Mouse (Mus musculus) C2C12 (cell line): Measurements from ENCODE around the gene Gid8. TPM values are rescaled to one million over a fixed set of nuclear protein-coding genes. Genes with fewer than 3 reads are reported as not detected.

Source experiments
- H3K27me3 ChIP-seq: one replicate; pipeline ENCODE4 v1.6.1; 2011; ENCODE audit not compliant: control insufficient read depth, insufficient read depth, insufficient read length
- H3K36me3 ChIP-seq: one replicate; pipeline ENCODE4 v1.6.1; 2011; ENCODE audit not compliant: control insufficient read depth, insufficient read depth
- H3K4me3 ChIP-seq: one replicate; pipeline ENCODE4 v1.5.1; 2011; ENCODE audit warnings: mild to moderate bottlenecking, control low read depth; ENCODE audit not compliant: poor library complexity, insufficient read depth, severe bottlenecking
- H3K79me2 ChIP-seq: one replicate; pipeline ENCODE4 v1.6.1; 2011; ENCODE audit not compliant: control insufficient read depth, insufficient read depth
- H3K79me3 ChIP-seq: one replicate; pipeline ENCODE4 v1.6.1; 2011; ENCODE audit warnings: low read depth, control low read depth
- H3ac ChIP-seq: one replicate; pipeline ENCODE3; 2011; ENCODE audit warnings: low read depth; ENCODE audit not compliant: control insufficient read depth, insufficient read length
- CEBPB ChIP-seq: IDR thresholded peaks from one replicate; pipeline ENCODE4 v1.6.1; 2011; ENCODE audit warnings: low read depth, mild to moderate bottlenecking, control low read depth, moderate library complexity
- CTCF ChIP-seq: IDR thresholded peaks from one replicate; pipeline ENCODE4 v1.5.1; 2011; ENCODE audit not compliant: control insufficient read depth, insufficient read depth, insufficient read length
- FOSL1 ChIP-seq: IDR thresholded peaks from one replicate; pipeline ENCODE4 v1.8.0; 2011; ENCODE audit warnings: mild to moderate bottlenecking, low read length; ENCODE audit not compliant: poor library complexity, insufficient read depth, severe bottlenecking
- MAX ChIP-seq: IDR thresholded peaks from one replicate; pipeline ENCODE4 v1.6.1; 2011; ENCODE audit warnings: mild to moderate bottlenecking, control low read depth
- MYOD1 ChIP-seq: IDR thresholded peaks from one replicate; pipeline ENCODE4 v1.6.1; 2011; ENCODE audit warnings: low read depth; ENCODE audit not compliant: control insufficient read depth, insufficient read length
- MYOG ChIP-seq: IDR thresholded peaks from one replicate; pipeline ENCODE4 v1.6.1; 2011; ENCODE audit not compliant: control insufficient read depth, insufficient read length; ENCODE audit errors: extremely low read depth
- USF1 ChIP-seq: IDR thresholded peaks from one replicate; pipeline ENCODE4 v1.6.1; 2011; ENCODE audit warnings: low read depth, mild to moderate bottlenecking, control low read depth, moderate library complexity
- polyA plus RNA-seq: library from polyadenylated mRNA; unstranded; fragments of >200 nt; fragmentation: generic; extraction: Trizol; gene quantifications from one replicate; pipeline ENCODE4 v1.2.1, GENCODE M21; 2012; ENCODE audit warnings: missing spikeins

Gene Gid8
- polyA plus RNA-seq, 1 experiment, result 35.5 TPM

GRCm38 (mm10) chr2:180727613-180728021, 17.7 kb downstream of the Gid8 start:
- H3K4me3 ChIP-seq, result no peak overlapping the region
- H3K79me2 ChIP-seq, result no peaks in the 10 kb centered on the region
- TF ChIP-seq USF1 (no peak), CEBPB (no peak), MYOG (no peak), MAX (no peak), FOSL1 (no peak), CTCF (no peak), MYOD1 (no peak)
- peaks cover 18% of the 10 kb centered on the region for H3K27me3 ChIP-seq
- peaks cover 16% of the 10 kb centered on the region for H3K36me3 ChIP-seq
- H3ac ChIP-seq, result no peak overlapping the region
- no peaks in the 10 kb centered on the region for H3K79me3 ChIP-seq

- no peak overlapping the region for H3K4me3 ChIP-seq
- no peak for TF ChIP-seq CTCF
- no peak for TF ChIP-seq MYOG
- TF ChIP-seq MAX, result no peak
- no peak for TF ChIP-seq USF1
- TF ChIP-seq FOSL1, result no peak
- TF ChIP-seq MYOD1, result no peak
- no peak for TF ChIP-seq CEBPB
- no peak overlapping the region for H3ac ChIP-seq
- H3K27me3 ChIP-seq, result peaks cover 43% of the 10 kb centered on the region
- H3K79me2 ChIP-seq, result no peaks in the 10 kb centered on the region
- no peaks in the 10 kb centered on the region for H3K36me3 ChIP-seq
- no peaks in the 10 kb centered on the region for H3K79me3 ChIP-seq
Measured at GRCm38 (mm10) chr2:180731036-180731435, 21.1 kb downstream of the Gid8 start.

- no peak for TF ChIP-seq CEBPB
- TF ChIP-seq MAX, result no peak
- no peak for TF ChIP-seq MYOD1
- TF ChIP-seq CTCF, result no peak
- TF ChIP-seq MYOG, result no peak
- TF ChIP-seq USF1, result no peak
- TF ChIP-seq FOSL1, result no peak
- Histone ChIP-seq H3K79me3 (no peaks in the 10 kb centered on the region), H3K27me3 (peaks cover 52% of the 10 kb centered on the region), H3K36me3 (no peaks in the 10 kb centered on the region), H3K4me3 (no peak overlapping the region), H3K79me2 (no peaks in the 10 kb centered on the region), H3ac (no peak overlapping the region)
Measured at GRCm38 (mm10) chr2:180731984-180732383, 22.1 kb downstream of the Gid8 start.

GRCm38 (mm10) chr2:180735232-180735631, 25.3 kb downstream of the Gid8 start:
- no peak overlapping the region for H3K4me3 ChIP-seq
- H3K79me2 ChIP-seq, result no peaks in the 10 kb centered on the region
- no peaks in the 10 kb centered on the region for H3K36me3 ChIP-seq
- H3K79me3 ChIP-seq, result no peaks in the 10 kb centered on the region
- H3K27me3 ChIP-seq, result peaks cover 69% of the 10 kb centered on the region
- no peak overlapping the region for H3ac ChIP-seq
- no peak for TF ChIP-seq MYOG
- TF ChIP-seq CEBPB, result no peak
- TF ChIP-seq USF1, result no peak

GRCm38 (mm10) chr2:180737984-180738383, 28.1 kb downstream of the Gid8 start:
- Histone ChIP-seq H3K4me3 (no peak overlapping the region), H3ac (no peak overlapping the region)

GRCm38 (mm10) chr2:180740349-180740748, 30.4 kb downstream of the Gid8 start:
- no peaks in the 10 kb centered on the region for H3K79me3 ChIP-seq
- TF ChIP-seq MAX (no peak), MYOD1 (no peak), CEBPB (no peak), FOSL1 (no peak), MYOG (no peak), USF1 (no peak), CTCF (no peak)
- H3K27me3 ChIP-seq, result peaks cover 54% of the 10 kb centered on the region
- no peaks in the 10 kb centered on the region for H3K79me2 ChIP-seq
- H3ac ChIP-seq, result no peak overlapping the region
- H3K36me3 ChIP-seq, result no peaks in the 10 kb centered on the region
- H3K4me3 ChIP-seq, result no peak overlapping the region

More at GRCm38 (mm10) chr2:180737984-180738383, 28.1 kb downstream of the Gid8 start:
- peaks cover 69% of the 10 kb centered on the region for H3K27me3 ChIP-seq
- H3K79me2 ChIP-seq, result no peaks in the 10 kb centered on the region
- TF ChIP-seq MYOD1, result no peak
- no peak for TF ChIP-seq CEBPB
- TF ChIP-seq MAX, result no peak
- TF ChIP-seq FOSL1, result no peak
- TF ChIP-seq MYOG, result no peak
- no peak for TF ChIP-seq USF1
- no peak for TF ChIP-seq CTCF
- H3K79me3 ChIP-seq, result no peaks in the 10 kb centered on the region
- no peaks in the 10 kb centered on the region for H3K36me3 ChIP-seq

- Histone ChIP-seq H3K27me3 (peaks cover 45% of the 10 kb centered on the region), H3K36me3 (no peaks in the 10 kb centered on the region), H3K79me3 (no peaks in the 10 kb centered on the region), H3K79me2 (no peaks in the 10 kb centered on the region), H3ac (no peak overlapping the region), H3K4me3 (no peak overlapping the region)
- no peak for TF ChIP-seq MYOG
Measured at GRCm38 (mm10) chr2:180741421-180741820, 31.5 kb downstream of the Gid8 start.
